Mouse (Mus musculus) C2C12 (cell line): ENCODE data around the gene Abcg5.

Experiments
- CEBPB ChIP-seq: IDR thresholded peaks from one replicate; pipeline ENCODE4 v1.6.1; 2011; ENCODE audit warnings: low read depth, mild to moderate bottlenecking, control low read depth, moderate library complexity
- CTCF ChIP-seq: IDR thresholded peaks from one replicate; pipeline ENCODE4 v1.5.1; 2011; ENCODE audit not compliant: control insufficient read depth, insufficient read depth, insufficient read length

DNA sequence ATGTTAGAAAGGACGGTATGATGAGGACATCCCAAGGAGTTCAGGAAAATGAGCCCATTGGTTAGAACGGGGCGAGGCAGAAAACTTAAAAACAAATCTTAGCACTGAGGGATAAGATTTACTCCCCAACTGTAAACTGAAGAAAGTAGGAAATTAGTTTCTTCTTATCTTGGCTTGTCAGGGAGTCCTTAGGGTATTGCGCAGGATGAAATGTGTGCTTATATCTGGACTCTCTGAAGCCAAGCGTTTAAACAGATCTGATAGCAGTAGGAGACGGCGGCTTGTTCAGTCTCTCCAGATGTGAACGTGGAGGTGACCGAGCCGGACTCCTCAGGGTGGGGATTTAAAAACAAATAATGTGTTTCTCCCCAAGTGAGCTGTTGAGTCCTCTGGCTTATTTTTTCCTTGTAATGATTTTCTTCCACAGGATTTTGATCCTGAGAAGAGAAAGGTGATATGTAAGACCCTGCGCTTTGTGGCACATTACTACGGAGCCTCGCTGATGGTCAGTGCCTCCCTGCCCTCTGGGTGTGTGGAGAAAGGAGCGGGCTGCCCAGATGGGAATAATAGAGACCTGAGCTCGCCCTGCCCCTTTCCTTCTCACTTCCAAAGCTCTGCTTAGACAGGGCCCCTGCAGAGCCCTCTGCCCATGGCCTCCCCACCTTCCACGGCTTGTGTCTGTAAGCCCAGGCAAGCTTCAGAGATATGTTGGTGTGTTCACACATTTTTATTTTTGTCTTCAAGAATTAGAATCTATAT is 38.3 kb downstream of the Abcg5 start:
- TF ChIP-seq CTCF (no peak), CEBPB (no peak)
